Mouse (Mus musculus) C3H10T1/2 (cell line): ENCODE measurements around the gene Gm20715. TPM values are rescaled to one million over a fixed set of nuclear protein-coding genes. Genes with fewer than 3 reads are reported as not detected.

ENCODE experiments used
- polyA plus RNA-seq, 2 experiments: library from polyadenylated mRNA; unstranded; fragments of >200 nt; fragmentation: generic; extraction: Trizol; gene quantifications; one replicate each; pipeline ENCODE4 v1.2.1; 2012; ENCODE audit warnings: missing spikeins in 2 of 2

The Gm20715 gene
- under 1 TPM in 1 of 2 experiments, not detected in 1; 0.01 TPM for polyA plus RNA-seq

GRCm38 (mm10) chr7:6410043-6410442, at the start of gene Gm20715:
TSS of gene Gm20715 (plus strand) at chr7:6410277.

DNA sequence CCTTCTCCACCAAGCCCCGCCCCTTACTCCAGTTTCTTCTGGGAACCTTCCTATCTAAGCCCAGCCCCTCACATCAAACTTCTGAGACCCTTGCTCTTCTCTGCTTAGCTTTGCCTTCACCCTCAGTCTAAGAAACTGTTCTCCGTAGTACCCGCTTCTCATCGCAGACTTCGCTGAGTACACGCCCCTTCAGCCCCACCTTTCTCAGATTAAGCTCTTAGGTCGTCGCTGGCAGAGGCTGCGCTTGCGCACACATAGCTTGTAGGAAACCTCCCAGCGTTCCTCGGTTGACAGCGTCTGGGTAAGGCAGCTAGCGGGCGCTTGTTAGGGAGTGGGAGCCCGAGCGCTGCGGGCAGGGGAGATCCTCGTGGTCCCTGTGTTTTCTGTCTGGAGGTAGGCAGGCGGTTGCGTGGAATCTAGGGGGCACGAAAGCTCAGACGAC, 47.0 kb upstream of the Gm20715 start, which contains the start of gene Zfp78:
Gene Zfp78 (plus strand): TSS at position 234 of the 442 bp plus-strand sequence.

GRCm38 (mm10) chr7:6383044-6383455, 27.0 kb upstream of the Gm20715 start, which contains the start of gene Zfp28:
TSS of gene Zfp28 (plus strand) at chr7:6383295.

GRCm38 (mm10) chr7:6397996-6398975, 11.8 kb upstream of the Gm20715 start, which contains the start of gene Smim17:
TSS of gene Smim17 (plus strand) at chr7:6398715.

DNA sequence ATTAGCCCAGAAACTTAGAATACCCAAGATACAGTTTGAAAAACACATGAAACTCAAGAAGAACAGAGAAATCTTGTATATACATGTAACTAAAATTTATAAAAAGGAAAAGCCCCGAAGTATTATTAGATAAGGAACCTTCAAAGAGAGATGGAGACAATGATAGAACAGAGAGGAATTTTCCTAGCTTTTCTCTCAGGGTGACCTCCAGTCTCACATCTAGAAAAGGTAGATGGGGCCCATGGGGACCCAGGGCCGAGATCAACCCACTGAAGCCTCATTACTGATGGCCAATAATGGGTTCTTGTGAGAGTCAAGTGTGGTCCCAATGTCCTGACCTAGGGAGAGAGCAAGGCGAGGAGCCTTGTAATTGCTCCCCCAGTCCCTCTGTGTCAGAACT, 28.3 kb downstream of the Gm20715 start, which contains the start of gene Olfr1344:
Gene Olfr1344 (plus strand): TSS at position 301 of the 400 bp plus-strand sequence.

DNA sequence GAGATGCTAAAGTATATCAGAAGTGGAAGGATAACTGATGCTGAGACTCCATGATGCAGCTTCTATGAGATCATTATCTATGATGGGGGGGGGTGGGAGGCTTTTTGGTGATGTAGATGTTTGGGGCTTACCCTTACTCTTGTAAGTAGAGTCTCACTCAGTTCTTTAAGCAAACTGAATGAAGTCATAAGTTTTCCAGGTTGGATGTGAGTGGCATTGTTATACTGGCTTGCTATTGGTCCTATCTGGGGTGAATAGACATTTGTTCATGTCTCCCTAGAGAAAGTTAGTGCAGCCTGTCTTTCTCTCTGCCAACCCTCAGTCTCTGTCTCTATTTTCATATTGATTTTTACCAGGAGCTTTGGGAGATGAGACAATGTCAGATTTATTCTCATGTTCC, 45.8 kb downstream of the Gm20715 start, which contains the start of gene Olfr1336:
Gene Olfr1336 (plus strand): TSS at position 301 of the 400 bp plus-strand sequence.

DNA sequence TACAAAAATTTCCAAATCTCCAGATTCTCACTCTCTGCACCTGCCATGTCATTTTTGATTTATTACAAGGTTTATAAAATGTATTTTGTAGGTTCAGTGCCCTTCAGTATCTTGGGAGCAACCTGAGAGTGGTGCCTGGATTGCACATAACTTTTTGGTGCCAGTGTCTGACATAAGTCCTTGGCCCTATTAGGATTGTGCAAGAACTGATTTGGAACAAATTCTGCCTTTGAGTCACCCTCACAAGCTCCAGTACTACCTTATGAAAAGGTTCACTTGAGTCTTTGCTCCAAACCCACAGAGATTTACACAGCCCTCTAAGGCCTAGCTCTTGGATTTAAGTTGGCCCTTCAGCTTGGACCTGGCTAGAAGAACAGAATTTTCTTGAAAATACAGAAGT, 56.9 kb downstream of the Gm20715 start, which contains the start of gene Olfr1346:
Gene Olfr1346 (plus strand): TSS at position 151 of the 400 bp plus-strand sequence.

DNA sequence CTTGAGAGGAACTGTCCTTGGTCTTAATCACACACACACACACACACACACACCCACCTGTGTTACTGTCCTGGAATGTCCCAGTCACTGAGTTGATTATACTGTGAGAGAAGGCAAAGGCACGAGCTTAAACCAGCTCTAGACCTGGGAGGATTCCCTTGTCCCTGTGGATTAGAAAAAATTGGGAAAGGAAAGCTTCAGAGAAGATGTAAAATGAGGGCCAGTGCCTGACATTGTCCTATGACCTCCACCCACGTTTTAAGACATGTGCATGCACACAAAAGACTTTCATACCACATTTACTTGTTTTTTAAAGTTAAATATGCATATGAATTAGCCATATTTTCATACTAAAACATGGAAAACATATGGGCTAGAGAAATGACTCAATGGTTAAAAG, 76.8 kb downstream of the Gm20715 start, which contains the start of gene Olfr5:
Gene Olfr5 (minus strand): TSS at position 101 of the 400 bp plus-strand sequence.

Other genes with a start within 250 kb of the Gm20715 start
- gene Zfp444, start 238.1 kb upstream of the Gm20715 start, polyA plus RNA-seq, result 10 to 100 TPM; 34.7 to 36.0 TPM
- gene Galp, start 213.2 kb upstream of the Gm20715 start, polyA plus RNA-seq, result not detected
- not detected for gene Zscan5b, start 188.0 kb upstream of the Gm20715 start, polyA plus RNA-seq
- not detected for gene Epp13, start 157.6 kb upstream of the Gm20715 start, polyA plus RNA-seq
- gene Zfp667, start 123.7 kb upstream of the Gm20715 start, polyA plus RNA-seq, result 1 to 10 TPM in 1 of 2 experiments, under 1 TPM in 1; 0.18 to 1.0 TPM
- under 1 TPM in 1 of 2 experiments, not detected in 1; 0.04 TPM for gene Zfp583, start 79.0 kb upstream of the Gm20715 start, polyA plus RNA-seq
- gene Gm3854, start 66.5 kb upstream of the Gm20715 start, polyA plus RNA-seq, result not detected
- under 1 TPM; 0.05 to 0.53 TPM for gene Zfp78, start 47.0 kb upstream of the Gm20715 start, polyA plus RNA-seq
- 1 to 10 TPM in 1 of 2 experiments, under 1 TPM in 1; 0.37 to 4.0 TPM for gene Zfp28, start 27.0 kb upstream of the Gm20715 start, polyA plus RNA-seq
- under 1 TPM in 1 of 2 experiments, not detected in 1; 0.06 TPM for gene Smim17, start 11.6 kb upstream of the Gm20715 start, polyA plus RNA-seq
- gene Olfr1344, start 28.4 kb downstream of the Gm20715 start, polyA plus RNA-seq, result not detected
- gene Olfr1336, start 45.9 kb downstream of the Gm20715 start, polyA plus RNA-seq, result not detected
- not detected for gene Olfr1346, start 56.8 kb downstream of the Gm20715 start, polyA plus RNA-seq
- not detected for gene Olfr5, start 76.7 kb downstream of the Gm20715 start, polyA plus RNA-seq
- not detected for gene Olfr1347, start 89.5 kb downstream of the Gm20715 start, polyA plus RNA-seq
- not detected for gene Olfr1348, start 98.5 kb downstream of the Gm20715 start, polyA plus RNA-seq
- under 1 TPM in 1 of 2 experiments, not detected in 1; 0.02 TPM for gene Olfr1349, start 112.7 kb downstream of the Gm20715 start, polyA plus RNA-seq
- not detected for gene Olfr1350, start 154.6 kb downstream of the Gm20715 start, polyA plus RNA-seq